Mouse (Mus musculus) inflammation-experienced regulatory T-cells (primary cell): ENCODE data around the gene Trpm3. TPM values are rescaled to one million over a fixed set of nuclear protein-coding genes. Genes with fewer than 3 reads are reported as not detected.

Experiments
- polyA plus RNA-seq, 2 experiments: library from polyadenylated mRNA; unstranded; fragments of 100-300 nt; shearing (Covaris generic); gene quantifications; one replicate each; pipeline ENCODE4 v1.2.1; 2017

Trpm3 gene
- 1 to 10 TPM in 1 of 2 experiments, under 1 TPM in 1; 0.76 to 7.0 TPM for polyA plus RNA-seq

GRCm38 (mm10) chr19:22138590-22139421 lies at the start of gene Trpm3:
Gene Trpm3, plus strand, starts transcription at chr19:22139046.

